Mouse (Mus musculus): Measurements from ENCODE around the gene Mfap5. TPM values are rescaled to one million over a fixed set of nuclear protein-coding genes. Genes with fewer than 3 reads are reported as not detected.

The Mfap5 gene
- polyA plus RNA-seq, 1 experiment from 2014 or later: 5.5 TPM

DNA sequence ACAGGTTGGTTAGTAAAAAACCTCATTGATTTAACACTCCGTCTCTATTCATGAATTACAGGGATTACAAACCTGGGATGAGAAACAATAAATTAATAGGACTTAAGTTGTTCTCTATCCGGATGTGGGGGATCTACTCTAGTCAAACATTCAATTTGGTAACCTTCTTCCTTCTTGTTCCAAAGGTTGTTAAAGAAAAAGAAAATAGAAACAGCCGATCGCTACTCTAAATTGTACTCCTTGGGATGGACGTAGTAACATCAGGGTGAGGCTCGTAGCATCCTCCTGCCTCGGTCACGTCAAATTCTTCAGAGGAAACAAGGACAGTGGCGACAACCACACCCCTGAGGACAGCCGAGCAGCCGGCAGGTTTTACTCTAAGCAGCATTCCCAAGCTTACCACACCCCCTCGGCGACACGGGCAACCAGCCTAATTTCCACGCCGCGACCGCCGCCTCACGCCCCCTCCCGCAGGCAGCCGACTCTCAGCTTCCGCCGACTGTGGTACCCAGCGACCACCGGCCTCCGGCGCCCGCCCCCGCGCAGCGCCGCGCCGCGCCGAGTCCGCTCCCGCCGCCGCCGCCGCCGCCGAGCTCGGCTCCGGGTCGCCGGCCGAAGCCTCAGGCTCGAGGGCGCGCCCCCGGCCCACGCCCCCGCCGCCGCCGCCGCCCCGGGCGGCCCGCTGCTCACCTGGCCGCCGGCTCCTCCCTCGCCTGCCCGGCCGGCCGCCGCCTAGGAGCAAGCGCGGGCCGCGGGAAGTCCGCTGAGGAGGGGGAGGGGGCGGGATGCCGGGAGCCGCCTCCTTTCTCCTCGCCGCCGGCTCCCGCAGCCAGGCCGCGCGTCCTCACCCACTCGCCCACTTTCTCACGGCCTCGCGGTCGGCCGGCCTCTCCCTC, 20.0 kb upstream of the Mfap5 start:
- TF ChIP-seq CTCF (IDR thresholded peaks at IDR 0.05; ENCODE audit: low read depth): no peak
- Histone ChIP-seq H3K9me3 (ENCODE audit: low read depth, low read length) (no peaks in the 10 kb centered on the region), H3K27ac (ENCODE audit: low read depth) (peak overlapping the region; percentile 63), H3K4me2 (peak overlapping the region; percentile 76), H3K9ac (peak overlapping the region; percentile 73), H3K36me3 (ENCODE audit: insufficient read depth) (no peaks in the 10 kb centered on the region), H3K4me3 (ENCODE audit: low read depth, low read length) (peak overlapping the region; percentile 71), H3K4me1 (ENCODE audit: insufficient read depth) (no peaks in the 10 kb centered on the region), H3K27me3 (ENCODE audit: insufficient read depth, low read length) (peaks cover 4% of the 10 kb centered on the region; the same call in 1 of the 2 replicates)
- peak; percentile 52 for DNase-seq
- 2% methylated on average over 55 of the region's 91 CpGs for WGBS
- ATAC-seq (ENCODE audit: insufficient read depth): peak; percentile 59

DNA sequence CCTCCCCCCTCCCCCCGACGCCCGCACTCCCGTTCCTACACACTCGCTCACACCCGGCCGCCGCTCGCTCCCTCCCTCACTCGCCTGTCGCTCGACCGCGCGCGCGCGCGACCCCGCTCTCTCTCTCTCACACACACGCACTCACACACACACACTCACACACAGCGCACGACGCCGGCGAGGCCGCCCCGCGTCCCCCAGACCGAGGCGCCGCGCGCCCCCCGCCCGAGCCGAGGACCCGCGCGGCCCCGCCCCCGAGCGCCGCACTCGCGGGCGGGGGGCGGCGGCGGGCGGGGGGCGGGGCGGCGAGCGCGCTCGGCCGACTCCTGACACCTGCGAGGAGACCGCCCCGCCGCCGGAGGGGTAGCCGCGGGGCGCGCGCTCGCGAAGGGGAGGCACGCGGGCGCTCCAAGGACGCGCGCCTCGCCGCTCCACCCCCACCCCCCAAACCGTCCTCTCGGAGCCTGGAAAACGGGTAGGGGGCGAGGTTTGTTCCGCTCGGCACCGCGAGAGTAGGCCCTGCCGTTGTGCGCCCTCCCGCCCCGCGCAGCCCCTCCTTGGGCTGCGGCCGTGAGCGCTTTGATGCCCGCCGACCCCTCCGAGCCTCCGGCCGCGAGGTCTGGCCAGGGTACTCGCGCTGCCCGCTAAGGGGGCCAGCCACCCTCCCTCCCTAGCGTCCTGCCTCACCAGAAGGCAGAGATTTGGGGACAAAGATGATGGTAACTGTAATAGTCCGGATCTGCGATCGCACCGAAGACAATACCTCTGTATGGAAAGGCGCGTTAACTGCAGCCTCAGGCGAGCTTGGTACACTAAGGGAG, 19.1 kb upstream of the Mfap5 start:
- peak overlapping the region; percentile 71 for H3K4me3 ChIP-seq (ENCODE audit: low read depth, low read length)
- H3K27me3 ChIP-seq (ENCODE audit: insufficient read depth, low read length): peaks cover 4% of the 10 kb centered on the region; the same call in 1 of the 2 replicates
- peak overlapping the region; percentile 73 for H3K9ac ChIP-seq
- no peaks in the 10 kb centered on the region for H3K9me3 ChIP-seq (ENCODE audit: low read depth, low read length)
- TF ChIP-seq CTCF (IDR thresholded peaks at IDR 0.05; ENCODE audit: low read depth): no peak
- WGBS: 1% methylated on average over 92 of the region's 111 CpGs
- peak overlapping the region; percentile 63 for H3K27ac ChIP-seq (ENCODE audit: low read depth)
- ATAC-seq (ENCODE audit: insufficient read depth) (peak; percentile 84), DNase-seq (peak; percentile 72)
- no peaks in the 10 kb centered on the region for H3K36me3 ChIP-seq (ENCODE audit: insufficient read depth)
- peak overlapping the region; percentile 76 for H3K4me2 ChIP-seq
- peaks cover 2% of the 10 kb centered on the region; the same call in 1 of the 2 replicates for H3K4me1 ChIP-seq (ENCODE audit: insufficient read depth)

DNA sequence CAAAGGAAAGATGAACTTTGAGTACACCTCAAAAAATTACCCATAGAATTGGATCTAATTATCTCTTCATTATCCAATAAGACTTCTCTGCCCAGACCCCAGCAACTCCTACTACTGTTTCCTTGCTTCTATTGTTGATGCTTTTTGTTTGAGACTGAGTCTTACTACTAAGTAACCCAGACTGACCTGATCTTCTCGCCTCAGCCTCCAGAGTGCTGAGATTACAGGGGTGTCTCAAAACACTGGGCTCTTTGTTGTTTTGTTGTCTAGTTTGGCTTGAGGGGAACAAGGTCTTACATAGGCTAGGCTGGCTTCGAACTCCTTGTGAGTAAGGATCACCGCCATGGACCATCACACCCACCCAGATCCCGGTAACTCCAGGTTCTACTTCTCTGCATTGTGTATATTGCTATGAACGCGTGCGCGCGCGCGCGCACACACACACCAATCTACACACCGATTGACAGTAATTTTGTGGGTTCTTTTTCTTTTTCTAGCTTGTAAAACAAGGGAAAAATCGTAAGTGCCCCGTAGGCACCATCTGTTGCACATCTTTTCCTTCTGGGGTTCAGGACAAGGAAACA, 14.6 kb upstream of the Mfap5 start:
- no peak for ATAC-seq (ENCODE audit: insufficient read depth)
- Histone ChIP-seq H3K9me3 (ENCODE audit: low read depth, low read length) (no peaks in the 10 kb centered on the region), H3K36me3 (ENCODE audit: insufficient read depth) (no peaks in the 10 kb centered on the region), H3K4me2 (peak overlapping the region; percentile 63), H3K27me3 (ENCODE audit: insufficient read depth, low read length) (peaks cover 4% of the 10 kb centered on the region; the same call in 1 of the 2 replicates), H3K4me3 (ENCODE audit: low read depth, low read length) (peak overlapping the region; percentile 28), H3K27ac (ENCODE audit: low read depth) (peak overlapping the region; percentile 82), H3K4me1 (ENCODE audit: insufficient read depth) (peaks cover 11% of the 10 kb centered on the region), H3K9ac (peak overlapping the region; percentile 46)
- TF ChIP-seq CTCF (IDR thresholded peaks at IDR 0.05; ENCODE audit: low read depth): no peak
- 21% methylated on average over 15 of the region's 15 CpGs for WGBS
- DNase-seq: peak; percentile 45

DNA sequence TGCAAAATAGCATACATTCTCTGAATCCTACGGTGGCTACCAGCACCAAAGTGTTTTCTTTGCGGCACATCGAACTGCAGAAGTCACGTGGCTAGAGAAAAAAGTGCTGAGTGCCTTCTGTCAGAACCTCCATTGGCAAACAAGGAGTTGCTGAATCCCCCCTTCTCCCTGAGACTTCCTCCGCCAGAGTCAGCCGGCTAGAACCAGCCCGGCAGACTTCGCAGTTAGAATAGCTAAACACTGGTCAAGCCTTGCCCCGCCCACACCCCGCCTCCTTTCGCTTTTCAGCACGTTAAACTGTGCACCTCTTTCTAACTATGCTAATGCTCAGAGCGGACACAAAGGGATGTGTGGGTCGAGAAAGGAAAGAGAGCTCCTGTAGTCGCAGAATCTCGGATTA, 14.1 kb upstream of the Mfap5 start:
- ATAC-seq (ENCODE audit: insufficient read depth): peak; percentile 89
- Histone ChIP-seq H3K9ac (peak overlapping the region; percentile 51), H3K27me3 (ENCODE audit: insufficient read depth, low read length) (peaks cover 4% of the 10 kb centered on the region; the same call in 1 of the 2 replicates), H3K4me2 (peak overlapping the region; percentile 63), H3K9me3 (ENCODE audit: low read depth, low read length) (no peaks in the 10 kb centered on the region), H3K4me1 (ENCODE audit: insufficient read depth) (peaks cover 12% of the 10 kb centered on the region), H3K27ac (ENCODE audit: low read depth) (peak overlapping the region; percentile 82), H3K36me3 (ENCODE audit: insufficient read depth) (no peaks in the 10 kb centered on the region), H3K4me3 (ENCODE audit: low read depth, low read length) (peak overlapping the region; percentile 28)
- WGBS: under 1% methylated on average over 16 of the region's 16 CpGs
- DNase-seq: peak; percentile 95
- no peak for TF ChIP-seq CTCF (IDR thresholded peaks at IDR 0.05; ENCODE audit: low read depth)

DNA sequence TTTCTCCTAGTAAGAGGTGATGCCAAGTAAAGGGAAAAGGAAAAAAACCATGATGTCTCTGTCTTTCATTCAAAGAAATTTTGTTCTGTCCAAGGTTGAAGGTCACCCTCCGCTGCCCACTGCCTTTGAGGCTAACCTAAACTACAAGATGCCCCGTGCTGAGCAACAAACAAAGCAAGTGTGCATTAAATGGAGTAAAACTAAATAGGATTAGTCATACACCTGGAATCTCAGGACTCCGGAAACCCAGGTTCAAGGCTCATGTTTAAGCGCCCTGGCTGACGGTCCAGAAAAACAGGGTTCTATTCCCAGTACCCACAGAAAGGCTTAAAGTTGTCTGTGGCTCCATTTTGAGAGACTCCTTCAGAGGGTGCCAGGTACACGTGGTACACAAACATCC, 13.2 kb upstream of the Mfap5 start:
- Histone ChIP-seq H3K36me3 (ENCODE audit: insufficient read depth) (no peaks in the 10 kb centered on the region), H3K4me2 (peak overlapping the region; percentile 63), H3K27me3 (ENCODE audit: insufficient read depth, low read length) (no peaks in the 10 kb centered on the region), H3K9ac (no peak overlapping the region), H3K4me3 (ENCODE audit: low read depth, low read length) (no peak overlapping the region), H3K27ac (ENCODE audit: low read depth) (no peak overlapping the region), H3K4me1 (ENCODE audit: insufficient read depth) (peaks cover 12% of the 10 kb centered on the region), H3K9me3 (ENCODE audit: low read depth, low read length) (no peaks in the 10 kb centered on the region)
- 31% methylated on average over 6 of the region's 6 CpGs for WGBS
- no peak for TF ChIP-seq CTCF (IDR thresholded peaks at IDR 0.05; ENCODE audit: low read depth)
- no peak for DNase-seq
- no peak for ATAC-seq (ENCODE audit: insufficient read depth)

DNA sequence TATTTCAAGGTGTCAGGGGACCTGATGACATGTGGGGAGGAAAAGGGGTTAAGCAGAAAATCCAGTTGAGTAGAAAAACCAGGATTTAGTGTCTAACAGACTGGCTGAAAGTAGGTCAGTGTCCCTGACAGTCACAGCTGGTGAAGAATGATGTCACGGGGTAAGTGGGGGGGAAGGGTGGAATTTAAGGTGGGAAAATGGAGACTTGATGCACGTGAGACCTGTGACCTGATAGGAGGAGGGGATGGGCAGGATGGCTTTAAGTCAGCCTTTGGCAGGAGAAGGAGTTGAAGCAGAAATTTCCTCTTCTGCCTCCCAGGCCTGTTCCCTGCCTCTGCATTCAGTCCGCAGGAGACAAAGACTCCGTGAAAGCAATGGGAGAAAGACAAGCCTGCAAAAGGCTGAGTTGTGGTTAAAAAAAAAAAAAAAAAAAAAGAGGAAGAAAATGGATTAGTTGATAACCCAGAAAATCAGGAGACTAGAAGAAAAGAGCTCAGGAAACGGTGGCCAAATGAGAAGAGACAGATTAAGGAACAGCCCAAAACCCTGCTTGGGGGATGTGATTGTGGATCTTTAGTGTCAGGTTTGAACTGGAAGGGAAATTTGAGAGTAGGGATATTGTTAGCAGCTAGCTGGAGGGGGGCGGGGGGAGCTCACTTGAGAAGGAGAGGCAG, 11.7 kb upstream of the Mfap5 start:
- 38% methylated on average over 6 of the region's 6 CpGs for WGBS
- TF ChIP-seq CTCF (IDR thresholded peaks at IDR 0.05; ENCODE audit: low read depth): no peak
- DNase-seq: no peak

More for the DNA sequence above, 11.7 kb upstream of the Mfap5 start:
- 0 out of 2 replicates have a peak overlapping the region, but pooled peaks have one; percentile 91 for H3K27ac ChIP-seq (ENCODE audit: low read depth)
- ATAC-seq (ENCODE audit: insufficient read depth): no peak
- H3K4me1 ChIP-seq (ENCODE audit: insufficient read depth): peaks cover 12% of the 10 kb centered on the region
- H3K36me3 ChIP-seq (ENCODE audit: insufficient read depth): no peaks in the 10 kb centered on the region
- H3K9ac ChIP-seq: no peak overlapping the region
- H3K27me3 ChIP-seq (ENCODE audit: insufficient read depth, low read length): no peaks in the 10 kb centered on the region
- no peak overlapping the region for H3K4me3 ChIP-seq (ENCODE audit: low read depth, low read length)
- no peaks in the 10 kb centered on the region for H3K9me3 ChIP-seq (ENCODE audit: low read depth, low read length)
- H3K4me2 ChIP-seq: no peak overlapping the region
